Mouse (Mus musculus): Measurements from ENCODE around the gene Prss27. TPM values are rescaled to one million over a fixed set of nuclear protein-coding genes. Genes with fewer than 3 reads are reported as not detected.

Gene Prss27
- polyA plus RNA-seq, 1 experiment: not detected

Other genes with a start within 250 kb of the Prss27 start
- 732 and 866 TPM in 2 replicates for gene Srrm2, start 247.6 kb upstream of the Prss27 start, polyA plus RNA-seq (2012; rRNA removed)
- gene Elob, start 209.0 kb upstream of the Prss27 start, polyA plus RNA-seq (2012; rRNA removed): 610 and 742 TPM in 2 replicates
- 0.16 and 1.0 TPM in 2 replicates for gene Prss33, start 202.1 kb upstream of the Prss27 start, polyA plus RNA-seq (2012; rRNA removed)
- gene Prss32, start 194.3 kb upstream of the Prss27 start, polyA plus RNA-seq (2012; rRNA removed): 0.06 and 0.10 TPM in 2 replicates
- gene Prss41, start 194.0 kb upstream of the Prss27 start, polyA plus RNA-seq (2012; rRNA removed): 0.10 and 0.15 TPM in 2 replicates
- not detected in 2 replicates for gene Prss21, start 170.1 kb upstream of the Prss27 start, polyA plus RNA-seq (2012; rRNA removed)
- gene Dcpp1, start 157.3 kb upstream of the Prss27 start, polyA plus RNA-seq (2012; rRNA removed): not detected in 2 replicates
- not detected in 2 replicates for gene Dcpp2, start 157.3 kb upstream of the Prss27 start, polyA plus RNA-seq (2012; rRNA removed)
- not detected in 2 replicates for gene Dcpp3, start 120.7 kb upstream of the Prss27 start, polyA plus RNA-seq (2012; rRNA removed)
- not detected in 2 replicates for gene Sbp, start 96.5 kb upstream of the Prss27 start, polyA plus RNA-seq (2012; rRNA removed)
- not detected in 2 replicates for gene Sbpl, start 82.9 kb upstream of the Prss27 start, polyA plus RNA-seq (2012; rRNA removed)
- gene Prss30, start 57.6 kb upstream of the Prss27 start, polyA plus RNA-seq (2012; rRNA removed): 1.0 and 4.4 TPM in 2 replicates
- 1.4 and 1.8 TPM in 2 replicates for gene Prss22, start 40.0 kb upstream of the Prss27 start, polyA plus RNA-seq (2012; rRNA removed)
- gene Kctd5, start 35.3 kb downstream of the Prss27 start, polyA plus RNA-seq (2012; rRNA removed): 29.0 and 29.8 TPM in 2 replicates
- 40.4 and 40.9 TPM in 2 replicates for gene Pdpk1, start 112.8 kb downstream of the Prss27 start, polyA plus RNA-seq (2012; rRNA removed)
- gene Amdhd2, start 125.6 kb downstream of the Prss27 start, polyA plus RNA-seq (2012; rRNA removed): 38.9 and 39.1 TPM in 2 replicates
- 2,732 and 2,987 TPM in 2 replicates for gene Atp6v0c, start 131.6 kb downstream of the Prss27 start, polyA plus RNA-seq (2012; rRNA removed)
- gene Tbc1d24, start 167.4 kb downstream of the Prss27 start, polyA plus RNA-seq (2012; rRNA removed): 48.3 and 56.9 TPM in 2 replicates
- 7.4 and 9.1 TPM in 2 replicates for gene Ntn3, start 171.4 kb downstream of the Prss27 start, polyA plus RNA-seq (2012; rRNA removed)
- gene Tedc2, start 182.7 kb downstream of the Prss27 start, polyA plus RNA-seq (2012; rRNA removed): 18.6 and 19.1 TPM in 2 replicates
- gene Ccnf, start 213.3 kb downstream of the Prss27 start, polyA plus RNA-seq (2012; rRNA removed): 3.3 and 4.4 TPM in 2 replicates